Mouse (Mus musculus) heart, adult 2 months (tissue): ENCODE measurements at regions not wholly inside any gene's neighbourhood (a gene's known extent, or its start where the extent isn't known, plus 50 kb on each side); places are given as distances from the start of the nearest gene placed in this dataset.

Experiments
- CTCF ChIP-seq: fragments of 200-600 bp; IDR thresholded peaks from 2 replicates; pipeline ENCODE4 v1.8.1; 2022; ENCODE audit warnings: antibody characterized with exemption, mild to moderate bottlenecking, moderate library complexity
- EP300 ChIP-seq: fragments of 200-500 bp; IDR thresholded peaks from 2 replicates; pipeline ENCODE4 v1.6.1; 2011; ENCODE audit warnings: low read depth, low read length, control low read depth; ENCODE audit not compliant: insufficient read depth
- POLR2A ChIP-seq: fragments of 200-500 bp; IDR thresholded peaks from 2 replicates; pipeline ENCODE4 v1.6.1; 2011; ENCODE audit warnings: mild to moderate bottlenecking, low read depth, low read length, control low read depth; ENCODE audit not compliant: insufficient read depth

GRCm38 (mm10) chr13:119339016-119339415 lies 89.4 kb upstream of the Paip1 start:
- TF ChIP-seq POLR2A (no peak), CTCF (no peak), EP300 (no peak)
